Mouse (Mus musculus) naive thymus-derived CD4-positive, alpha-beta T cell, adult 5 months (primary cell): ENCODE measurements around the gene Olfr876. TPM values are rescaled to one million over a fixed set of nuclear protein-coding genes. Genes with fewer than 3 reads are reported as not detected.

Experiments
- polyA plus RNA-seq: library from polyadenylated mRNA; unstranded; fragments of 100-300 nt; shearing (Covaris generic); gene quantifications from one replicate; pipeline ENCODE4 v1.2.1, GENCODE M21; 2017

The Olfr876 gene
- 0.22 TPM for polyA plus RNA-seq

GRCm38 (mm10) chr9:37802731-37803130 is at the start of gene Olfr876:
Gene Olfr876, plus strand, starts transcription at chr9:37803031.

GRCm38 (mm10) chr9:37771759-37772158 is 31.1 kb upstream of the Olfr876 start, which contains the start of gene Olfr875:
Gene Olfr875, plus strand, starts transcription at chr9:37771857.

GRCm38 (mm10) chr9:37853969-37854368 is 51.1 kb downstream of the Olfr876 start, which contains the start of gene Olfr877:
Gene Olfr877, plus strand, starts transcription at chr9:37854269.

Other genes with a start within 250 kb of the Olfr876 start
- 8.1 TPM for gene Siae, start 247.3 kb upstream of the Olfr876 start, polyA plus RNA-seq
- not detected for gene Spa17, start 189.3 kb upstream of the Olfr876 start, polyA plus RNA-seq
- gene Tbrg1, start 145.7 kb upstream of the Olfr876 start, polyA plus RNA-seq: 115 TPM
- not detected for gene Panx3, start 133.8 kb upstream of the Olfr876 start, polyA plus RNA-seq
- gene Olfr160, start 86.8 kb upstream of the Olfr876 start, polyA plus RNA-seq: 0.24 TPM
- gene Olfr874, start 57.9 kb upstream of the Olfr876 start, polyA plus RNA-seq: 0.34 TPM
- gene Olfr875, start 31.2 kb upstream of the Olfr876 start, polyA plus RNA-seq: not detected
- gene Olfr877, start 51.2 kb downstream of the Olfr876 start, polyA plus RNA-seq: not detected
- gene Olfr145, start 93.7 kb downstream of the Olfr876 start, polyA plus RNA-seq: not detected
- 0.34 TPM for gene Olfr878, start 114.8 kb downstream of the Olfr876 start, polyA plus RNA-seq
- 0.16 TPM for gene Olfr881, start 188.8 kb downstream of the Olfr876 start, polyA plus RNA-seq
- gene Olfr883, start 222.8 kb downstream of the Olfr876 start, polyA plus RNA-seq: not detected
- gene Olfr884, start 243.5 kb downstream of the Olfr876 start, polyA plus RNA-seq: not detected